34 mouse cellular contexts compared by ENCODE assay signal in genomic region chr9:25124048-25124447, GRCm38 (mm10). TPM values are rescaled to one million over a fixed set of nuclear protein-coding genes. Genes with fewer than 3 reads are reported as not detected.
DNase-seq lines count a peak whose midpoint lies in the region; ATAC-seq lines count a peak whose summit lies in the region.
"Had no signal": no experiment of that assay in that cellular context is flagged by ENCODE, and none has a peak within 500 bp of the region (broad histone marks: within the 10 kb centered on the region; RNA-seq: fewer than 3 reads in every experiment).

No protein-coding gene starts in this region.

- H3K27me3 ChIP-seq in midbrain, embryonic 15.5 days (replicated peaks): no peaks in the 10 kb centered on the region
- H3K27me3 ChIP-seq: embryonic facial prominence, embryonic 13.5 days; forebrain, embryonic 12.5 days; forebrain, embryonic 15.5 days; heart, embryonic 13.5 days; hindbrain, embryonic 12.5 days; hindbrain, embryonic 15.5 days; Patski had no signal

- H3K4me1 ChIP-seq in midbrain, embryonic 15.5 days: no peaks in the 10 kb centered on the region
- H3K4me1 ChIP-seq: embryonic facial prominence, embryonic 10.5 days; embryonic facial prominence, embryonic 13.5 days; forebrain, embryonic 12.5 days; forebrain, embryonic 15.5 days; heart, embryonic 10.5 days; heart, embryonic 13.5 days; hindbrain, embryonic 12.5 days; hindbrain, embryonic 15.5 days had no signal

- DNase-seq in heart, adult 11 months: peak; percentile 83
- DNase-seq in heart, postnatal 25 days (ENCODE audit: low spot score): no peak
- peak; percentile 28 for DNase-seq in A20 (ENCODE audit: low read depth, low spot score)
- DNase-seq in spleen, postnatal 4 days (ENCODE audit: low spot score in 2 of 2): no peak
- DNase-seq: adrenal gland, postnatal 10 days; adrenal gland, postnatal 36 days; cerebellum, adult 11 months; cerebellum, adult 2 months; cerebellum, adult 9-11 months; cerebellum, postnatal 36 days; embryo, embryonic 11 days; gastrocnemius, postnatal 10 days; heart, adult 2 months; heart, postnatal 14 days had no signal

- peaks cover 16% of the 10 kb centered on the region; the same call in 1 of the 2 replicates for H3K36me3 ChIP-seq in midbrain, embryonic 15.5 days (replicated peaks)

- no peak overlapping the region for H3K9ac ChIP-seq in midbrain, embryonic 15.5 days
- H3K9ac ChIP-seq: embryonic facial prominence, embryonic 13.5 days; forebrain, embryonic 12.5 days; forebrain, embryonic 15.5 days; heart, embryonic 13.5 days; hindbrain, embryonic 12.5 days; hindbrain, embryonic 15.5 days had no signal

- H3K27ac ChIP-seq in midbrain, embryonic 15.5 days: no peak overlapping the region
- H3K27ac ChIP-seq: embryonic facial prominence, embryonic 10.5 days; embryonic facial prominence, embryonic 13.5 days; forebrain, embryonic 12.5 days; forebrain, embryonic 15.5 days; heart, adult 2 months; heart, embryonic 10.5 days; heart, embryonic 13.5 days; hindbrain, embryonic 12.5 days; hindbrain, embryonic 15.5 days had no signal

- no peaks in the 10 kb centered on the region for H3K9me3 ChIP-seq in midbrain, embryonic 15.5 days
- H3K9me3 ChIP-seq: embryonic facial prominence, embryonic 10.5 days; embryonic facial prominence, embryonic 13.5 days; forebrain, embryonic 12.5 days; forebrain, embryonic 15.5 days; G1E; heart, embryonic 10.5 days; heart, embryonic 13.5 days; hindbrain, embryonic 12.5 days; hindbrain, embryonic 15.5 days had no signal

- WGBS in midbrain, embryonic 15.5 days: 90% methylated on average over 2 of the region's 2 CpGs

- ATAC-seq in granulocyte monocyte progenitor cell, adult 5-6 weeks (replicated peaks; ENCODE audit: poor library complexity, severe bottlenecking): peak; percentile 99
- peak; percentile 97 for ATAC-seq in megakaryocyte progenitor cell, adult 5-6 weeks (replicated peaks; ENCODE audit: poor library complexity)
- no peak for ATAC-seq in midbrain, embryonic 15.5 days (replicated peaks)
- ATAC-seq: forebrain, embryonic 15.5 days; Patski had no signal

- H3K4me2 ChIP-seq in midbrain, embryonic 15.5 days: no peak overlapping the region
- H3K4me2 ChIP-seq: embryonic facial prominence, embryonic 13.5 days; forebrain, embryonic 12.5 days; forebrain, embryonic 15.5 days; heart, embryonic 13.5 days; hindbrain, embryonic 12.5 days; hindbrain, embryonic 15.5 days had no signal

- H3K4me3 ChIP-seq in midbrain, embryonic 15.5 days: no peak overlapping the region
- H3K4me3 ChIP-seq: embryonic facial prominence, embryonic 10.5 days; embryonic facial prominence, embryonic 13.5 days; erythroblast, embryonic 14.5 days; forebrain, embryonic 12.5 days; forebrain, embryonic 15.5 days; heart, adult 2 months; heart, embryonic 10.5 days; heart, embryonic 13.5 days; hindbrain, embryonic 12.5 days; hindbrain, embryonic 15.5 days had no signal

- intact Hi-C loops in heart, postnatal 25 days (cut with DNase I): no loop called here

RNA-seq across cellular contexts. Expression of gene Herpud2, which starts 27.6 kb away (rescaled TPM):
- 10 to 100 TPM; 33.4 to 37.8 TPM for total RNA-seq in heart, postnatal 25 days (2021)
- 24.0 and 28.3 TPM in 2 replicates for total RNA-seq in granulocyte monocyte progenitor cell, adult 5-6 weeks (2014; fragmentation: Nextera tagmentation)
- 14.9 and 17.1 TPM in 2 replicates for total RNA-seq in granulocyte monocyte progenitor cell, adult 5-6 weeks (2017)
- 36.6 and 36.8 TPM in 2 replicates for total RNA-seq in megakaryocyte progenitor cell, adult 5-6 weeks (2015)
- total RNA-seq in megakaryocyte progenitor cell, adult 5-6 weeks (2017): 12.0 and 18.2 TPM in 2 replicates
- 33.6 and 35.8 TPM in 2 replicates for polyA plus RNA-seq in midbrain, embryonic 15.5 days (2015; fragmentation: Nextera tagmentation; extraction: Ambion mirVana)

RNA-seq across cellular contexts. Expression of gene Gm10181, which starts 34.8 kb away (rescaled TPM):
- total RNA-seq in heart, postnatal 25 days (2021): not detected
- total RNA-seq in granulocyte monocyte progenitor cell, adult 5-6 weeks (2014; fragmentation: Nextera tagmentation): not detected in 2 replicates
- total RNA-seq in granulocyte monocyte progenitor cell, adult 5-6 weeks (2017): not detected in 2 replicates
- total RNA-seq in megakaryocyte progenitor cell, adult 5-6 weeks (2015): not detected in 2 replicates
- total RNA-seq in megakaryocyte progenitor cell, adult 5-6 weeks (2017): not detected in 2 replicates
- polyA plus RNA-seq in midbrain, embryonic 15.5 days (2015; fragmentation: Nextera tagmentation; extraction: Ambion mirVana): not detected in 2 replicates
- total RNA-seq: adrenal gland, adult 18-20 months; adrenal gland, postnatal 10 days; adrenal gland, postnatal 36 days; G1E; gastrocnemius, postnatal 10 days; gastrocnemius, postnatal 4 days; heart, adult 2 months; heart, postnatal 14 days; hematopoietic stem cell, adult 5-6 weeks had no signal
- polyA plus RNA-seq: cerebellum, adult 2 months; cortical plate, adult 2 months; embryonic facial prominence, embryonic 10.5 days; embryonic facial prominence, embryonic 13.5 days; erythroblast, embryonic 14.5 days; forebrain, embryonic 12.5 days; forebrain, embryonic 15.5 days; G1E; heart, adult 2 months; heart, embryonic 10.5 days; heart, embryonic 13.5 days; heart, embryonic 16.5 days; hindbrain, embryonic 12.5 days; hindbrain, embryonic 15.5 days; intestine, embryonic 14.5 days; Patski had no signal

Comparison
In these comparisons a context has a peak if more than half of its experiments do, and no peak if none do; other contexts are left out.
1. DNase-seq: peak in heart, adult 11 months (single experiment) and A20 (single experiment); none in heart, postnatal 25 days (single experiment) and spleen, postnatal 4 days (0 of 2).